Mouse (Mus musculus): ENCODE measurements at regions not wholly inside any gene's neighbourhood (a gene's known extent, or its start where the extent isn't known, plus 50 kb on each side); places are given as distances from the start of the nearest gene placed in this dataset.
A peak's percentile ranks its signal among the peaks of the same experiment; 100 is the strongest.

GRCm38 (mm10) chr5:4697346-4698095 lies 60.3 kb downstream of the Fzd1 start:
- H3K4me3 ChIP-seq (ENCODE audit: insufficient read depth, low read depth, low read length) = no peak overlapping the region
- H3K4me1 ChIP-seq (ENCODE audit: control insufficient read depth, insufficient read depth, low read length) = no peaks in the 10 kb centered on the region
- 79% methylated on average over 4 of the region's 4 CpGs for WGBS
- H3K27ac ChIP-seq (ENCODE audit: insufficient read depth, low read depth, low read length) = no peak overlapping the region
- no peak for DNase-seq
- no peaks in the 10 kb centered on the region; the same call in 1 of the 2 replicates for H3K27me3 ChIP-seq (replicated peaks; ENCODE audit: control insufficient read depth, insufficient read depth, low read length)
- TF ChIP-seq CTCF (conservative IDR thresholded peaks at IDR 0.05; ENCODE audit: insufficient read depth, insufficient read length, low read depth, low read length) (no peak), POLR2A (IDR thresholded peaks at IDR 0.05; ENCODE audit: low read depth, low read length) (no peak)
- no peaks in the 10 kb centered on the region for H3K36me3 ChIP-seq (ENCODE audit: control insufficient read depth, insufficient read depth, low read length)

DNA sequence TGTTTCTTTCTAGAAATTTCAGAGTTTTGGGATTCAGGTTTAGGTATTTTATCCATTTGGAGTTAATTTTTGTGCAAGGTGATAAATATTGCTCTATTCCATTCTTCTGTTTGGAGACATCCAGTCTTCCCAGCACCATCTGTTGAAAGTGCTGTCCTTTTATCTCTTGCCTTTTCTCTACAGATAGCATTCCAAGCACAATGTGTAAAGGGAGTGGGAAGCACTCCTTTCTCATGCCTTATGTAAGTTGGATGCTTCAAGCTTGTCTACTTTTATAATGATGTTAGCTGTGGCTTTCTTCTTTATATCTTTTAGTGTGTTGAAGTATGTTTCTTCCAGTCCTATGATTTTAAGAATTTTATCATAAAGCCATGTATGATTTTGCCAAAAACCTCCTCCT lies 61.1 kb downstream of the Fzd1 start:
- DNase-seq = no peak
- no peak for TF ChIP-seq CTCF (conservative IDR thresholded peaks at IDR 0.05; ENCODE audit: insufficient read depth, insufficient read length, low read depth, low read length)
- TF ChIP-seq POLR2A (IDR thresholded peaks at IDR 0.05; ENCODE audit: low read depth, low read length) = no peak
- Histone ChIP-seq H3K27me3 (replicated peaks; ENCODE audit: control insufficient read depth, insufficient read depth, low read length) (no peaks in the 10 kb centered on the region; the same call in 1 of the 2 replicates), H3K4me3 (ENCODE audit: insufficient read depth, low read depth, low read length) (no peak overlapping the region), H3K27ac (ENCODE audit: insufficient read depth, low read depth, low read length) (no peak overlapping the region), H3K36me3 (ENCODE audit: control insufficient read depth, insufficient read depth, low read length) (no peaks in the 10 kb centered on the region), H3K4me1 (ENCODE audit: control insufficient read depth, insufficient read depth, low read length) (no peaks in the 10 kb centered on the region)

GRCm38 (mm10) chr5:4689130-4689529 lies 68.7 kb downstream of the Fzd1 start:
- no peak overlapping the region for H3K4me3 ChIP-seq (ENCODE audit: insufficient read depth, low read depth, low read length)
- TF ChIP-seq POLR2A (IDR thresholded peaks at IDR 0.05; ENCODE audit: low read depth, low read length) (no peak), CTCF (conservative IDR thresholded peaks at IDR 0.05; ENCODE audit: insufficient read depth, insufficient read length, low read depth, low read length) (no peak)

GRCm38 (mm10) chr5:4675316-4675715 lies 82.5 kb downstream of the Fzd1 start:
- no peak for TF ChIP-seq POLR2A (IDR thresholded peaks at IDR 0.05; ENCODE audit: low read depth, low read length)
- no peak for TF ChIP-seq CTCF (conservative IDR thresholded peaks at IDR 0.05; ENCODE audit: insufficient read depth, insufficient read length, low read depth, low read length)
- Histone ChIP-seq H3K4me3 (ENCODE audit: insufficient read depth, low read depth, low read length) (no peak overlapping the region), H3K27me3 (replicated peaks; ENCODE audit: control insufficient read depth, insufficient read depth, low read length) (no peaks in the 10 kb centered on the region), H3K4me1 (ENCODE audit: control insufficient read depth, insufficient read depth, low read length) (no peaks in the 10 kb centered on the region), H3K36me3 (ENCODE audit: control insufficient read depth, insufficient read depth, low read length) (no peaks in the 10 kb centered on the region), H3K27ac (ENCODE audit: insufficient read depth, low read depth, low read length) (no peak overlapping the region)
- 79% methylated on average over 2 of the region's 2 CpGs for WGBS
- DNase-seq = peak; percentile 28

More at GRCm38 (mm10) chr5:4689130-4689529, 68.7 kb downstream of the Fzd1 start:
- Histone ChIP-seq H3K27ac (ENCODE audit: insufficient read depth, low read depth, low read length) (no peak overlapping the region), H3K4me1 (ENCODE audit: control insufficient read depth, insufficient read depth, low read length) (no peaks in the 10 kb centered on the region), H3K27me3 (replicated peaks; ENCODE audit: control insufficient read depth, insufficient read depth, low read length) (no peaks in the 10 kb centered on the region; the same call in 1 of the 2 replicates), H3K36me3 (ENCODE audit: control insufficient read depth, insufficient read depth, low read length) (no peaks in the 10 kb centered on the region)
- WGBS = 61% methylated on average over 2 of the region's 2 CpGs
- DNase-seq = no peak

DNA sequence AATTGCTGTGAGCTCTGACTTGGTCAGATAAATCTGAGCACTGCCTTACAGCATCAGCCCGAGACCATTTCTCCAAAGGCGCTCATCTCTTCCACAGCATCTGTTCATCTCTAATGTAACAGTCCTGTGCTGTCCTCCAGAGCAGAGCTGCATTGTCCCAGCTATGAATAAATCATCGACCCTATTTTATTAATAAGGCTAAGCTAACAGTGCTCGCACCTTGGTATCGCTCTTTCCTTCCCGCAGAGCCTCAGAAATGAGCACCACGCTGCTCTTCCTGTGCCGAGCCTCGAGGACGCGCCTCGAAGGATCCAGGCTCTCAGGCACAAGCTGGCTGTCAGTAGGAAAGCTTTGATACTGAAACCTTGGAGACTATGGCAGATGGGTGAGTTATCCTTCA lies 91.5 kb downstream of the Fzd1 start:
- TF ChIP-seq POLR2A (IDR thresholded peaks at IDR 0.05; ENCODE audit: low read depth, low read length) (no peak), CTCF (conservative IDR thresholded peaks at IDR 0.05; ENCODE audit: insufficient read depth, insufficient read length, low read depth, low read length) (no peak)
- Histone ChIP-seq H3K4me1 (ENCODE audit: control insufficient read depth, insufficient read depth, low read length) (no peaks in the 10 kb centered on the region), H3K27me3 (replicated peaks; ENCODE audit: control insufficient read depth, insufficient read depth, low read length) (no peaks in the 10 kb centered on the region), H3K36me3 (ENCODE audit: control insufficient read depth, insufficient read depth, low read length) (no peaks in the 10 kb centered on the region), H3K27ac (ENCODE audit: insufficient read depth, low read depth, low read length) (no peak overlapping the region), H3K4me3 (ENCODE audit: insufficient read depth, low read depth, low read length) (no peak overlapping the region)
- WGBS = 67% methylated on average over 12 of the region's 12 CpGs
- DNase-seq = no peak

DNA sequence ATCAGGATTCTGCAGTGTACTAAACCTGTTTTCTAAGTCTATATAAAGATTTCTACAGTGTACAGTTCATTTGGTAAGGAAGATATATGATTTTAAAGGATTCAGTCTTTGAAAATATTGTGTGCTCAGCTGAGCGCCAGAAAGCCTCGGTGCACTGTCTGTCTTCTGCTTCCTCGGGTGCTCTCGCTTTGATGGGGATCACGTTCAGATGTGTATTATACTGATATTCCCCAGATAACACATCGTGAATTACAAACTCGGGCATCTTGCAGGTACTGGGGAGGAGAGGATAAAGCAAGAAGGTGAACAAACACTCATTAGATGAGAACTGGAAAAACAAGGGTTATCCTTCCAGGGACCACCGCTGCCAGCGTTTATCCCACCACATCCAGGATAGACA lies 91.9 kb downstream of the Fzd1 start:
- Histone ChIP-seq H3K4me1 (ENCODE audit: control insufficient read depth, insufficient read depth, low read length) (no peaks in the 10 kb centered on the region), H3K4me3 (ENCODE audit: insufficient read depth, low read depth, low read length) (no peak overlapping the region), H3K27me3 (replicated peaks; ENCODE audit: control insufficient read depth, insufficient read depth, low read length) (no peaks in the 10 kb centered on the region), H3K36me3 (ENCODE audit: control insufficient read depth, insufficient read depth, low read length) (no peaks in the 10 kb centered on the region), H3K27ac (ENCODE audit: insufficient read depth, low read depth, low read length) (no peak overlapping the region)
- TF ChIP-seq POLR2A (IDR thresholded peaks at IDR 0.05; ENCODE audit: low read depth, low read length) (no peak), CTCF (conservative IDR thresholded peaks at IDR 0.05; ENCODE audit: insufficient read depth, insufficient read length, low read depth, low read length) (no peak)
- DNase-seq = no peak
- 68% methylated on average over 9 of the region's 9 CpGs for WGBS

DNA sequence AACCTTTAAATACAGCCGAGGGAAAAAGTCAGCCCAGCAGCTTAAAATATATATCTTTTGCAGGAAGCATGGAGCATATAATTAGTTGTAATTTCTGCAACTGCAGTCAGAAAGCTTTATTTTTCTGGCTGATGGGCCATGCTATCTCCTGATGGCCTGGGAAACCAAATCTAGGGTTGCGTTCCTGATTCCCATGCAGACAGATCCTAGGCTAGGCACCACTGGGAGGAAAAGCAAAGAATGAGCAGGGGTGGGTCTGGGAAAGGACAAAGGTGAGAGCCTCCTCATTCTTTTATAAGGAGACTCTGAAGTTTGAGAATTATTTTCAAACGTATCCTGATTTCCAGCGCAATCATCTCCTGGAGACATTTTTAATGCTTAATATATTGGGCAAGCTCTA lies 92.9 kb downstream of the Fzd1 start:
- 43% methylated on average over 4 of the region's 4 CpGs for WGBS
- Histone ChIP-seq H3K4me3 (ENCODE audit: insufficient read depth, low read depth, low read length) (no peak overlapping the region), H3K27ac (ENCODE audit: insufficient read depth, low read depth, low read length) (no peak overlapping the region), H3K4me1 (ENCODE audit: control insufficient read depth, insufficient read depth, low read length) (no peaks in the 10 kb centered on the region), H3K27me3 (replicated peaks; ENCODE audit: control insufficient read depth, insufficient read depth, low read length) (no peaks in the 10 kb centered on the region), H3K36me3 (ENCODE audit: control insufficient read depth, insufficient read depth, low read length) (no peaks in the 10 kb centered on the region)
- TF ChIP-seq CTCF (conservative IDR thresholded peaks at IDR 0.05; ENCODE audit: insufficient read depth, insufficient read length, low read depth, low read length) = no peak
- TF ChIP-seq POLR2A (IDR thresholded peaks at IDR 0.05; ENCODE audit: low read depth, low read length) = no peak
- no peak for DNase-seq

Measured in kidney, adult 2 months (tissue).